Mouse (Mus musculus): Measurements from ENCODE around the gene Samd8.

Gene Samd8

DNA sequence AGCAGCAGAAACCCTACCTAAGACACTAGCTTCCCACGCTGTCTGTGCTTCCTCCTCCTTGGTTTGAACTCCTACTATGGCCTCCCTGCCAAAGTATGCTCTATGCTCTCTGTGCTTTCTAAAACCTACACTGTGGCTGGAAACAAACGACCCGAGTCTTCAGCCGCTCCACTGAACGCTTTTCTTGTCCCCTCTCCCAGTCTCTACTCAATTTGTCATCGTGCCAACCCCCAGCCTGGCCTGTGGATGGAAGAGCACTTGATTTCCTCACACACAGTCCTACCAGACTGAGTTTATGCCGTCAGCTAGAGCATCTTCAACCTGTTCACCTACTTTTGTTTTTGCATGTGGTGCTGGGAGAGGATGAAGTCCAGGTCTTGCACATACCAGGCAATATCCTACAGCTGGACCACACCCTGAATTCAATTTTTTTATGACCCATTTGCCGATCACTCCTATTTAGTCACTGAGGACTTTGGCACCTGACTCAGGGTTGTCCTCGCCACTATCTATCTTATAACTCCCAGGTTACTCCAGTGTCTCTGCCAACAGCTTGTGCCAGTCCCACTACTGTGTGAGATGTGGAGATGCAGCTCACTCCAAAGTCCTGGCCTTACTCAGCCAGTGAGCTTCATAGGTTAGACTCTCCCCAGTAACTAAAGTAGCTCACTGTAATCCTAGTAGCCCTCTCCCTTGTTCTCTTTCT is 75.6 kb downstream of the Samd8 start:
- no peak for DNase-seq (ENCODE audit: low read depth, low spot score)

DNA sequence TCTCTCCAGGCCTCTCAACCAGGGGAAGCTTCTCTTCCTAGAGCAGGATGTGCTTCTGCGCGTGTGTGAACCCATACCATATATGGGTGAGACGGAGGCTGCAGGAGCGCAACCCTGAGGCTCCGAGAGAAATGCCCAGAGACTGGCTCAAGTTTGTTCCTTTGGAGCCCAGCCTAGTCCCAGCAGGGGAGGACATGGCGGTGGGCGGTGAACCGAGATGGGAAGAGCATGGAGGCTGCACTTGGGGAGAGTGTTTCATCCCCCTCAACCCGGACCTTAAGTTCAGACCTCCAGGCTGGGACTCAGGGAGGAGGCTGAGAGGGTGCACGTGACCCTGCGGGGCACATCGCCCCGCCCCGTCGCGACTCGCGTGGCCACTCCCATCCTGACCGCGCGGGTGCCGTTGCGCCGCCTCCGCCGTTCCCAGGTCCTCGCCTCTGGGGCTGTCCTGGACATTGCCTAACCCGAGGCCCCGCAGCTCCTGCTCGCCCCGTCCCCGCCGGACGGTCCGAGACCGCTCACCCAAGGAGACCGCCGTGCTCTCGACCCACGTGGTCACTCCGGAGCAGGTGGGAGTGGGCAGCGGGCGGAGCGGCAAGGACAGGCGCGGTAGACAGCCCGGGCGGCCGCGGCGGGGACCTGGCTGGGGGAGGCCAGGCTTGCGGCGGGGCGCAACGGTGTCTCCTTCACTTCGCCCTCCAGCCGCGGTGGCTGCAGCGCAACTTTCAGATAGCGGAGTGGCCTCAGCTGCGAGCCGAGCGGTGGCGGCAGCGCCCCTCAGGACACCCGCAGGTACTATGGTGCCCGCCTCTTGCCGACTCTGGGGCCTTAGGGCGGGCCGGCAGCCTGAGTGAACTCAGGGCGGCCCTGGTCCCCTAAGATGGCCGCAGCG is 80.8 kb downstream of the Samd8 start:
- peak; percentile 94 for DNase-seq (ENCODE audit: low read depth, low spot score)

DNA sequence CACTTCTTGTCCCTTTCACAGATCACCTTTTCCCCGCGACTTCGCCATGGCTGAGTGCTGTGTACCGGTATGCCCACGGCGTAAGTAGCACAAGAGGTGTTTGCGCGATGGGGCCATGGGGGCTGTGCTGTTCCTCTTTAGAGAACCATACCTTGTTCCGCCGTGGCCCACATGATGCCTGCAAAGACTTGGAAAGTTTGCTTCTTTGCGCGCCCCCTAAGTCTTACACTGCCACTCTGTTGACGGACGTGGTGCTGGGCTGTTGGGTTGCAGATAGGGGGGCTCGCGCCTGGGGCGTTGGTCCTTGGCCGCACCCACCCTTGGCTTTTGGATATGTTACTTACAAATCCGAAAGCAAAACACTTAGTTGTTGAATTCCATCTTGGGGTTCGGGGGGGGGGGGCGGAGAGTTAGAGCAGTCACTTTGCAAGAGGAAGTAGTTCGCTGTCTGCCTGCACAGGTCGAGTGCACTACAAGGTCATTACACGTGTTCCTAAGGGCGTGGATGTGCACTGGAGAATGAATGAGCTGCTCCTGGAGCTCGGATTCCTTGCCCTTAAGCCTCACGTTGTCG is 81.6 kb downstream of the Samd8 start:
- DNase-seq (ENCODE audit: low read depth, low spot score) = no peak

- DNase-seq (ENCODE audit: low read depth, low spot score) = no peak
These were observed 88.1 kb downstream of the Samd8 start for GRCm38 (mm10) chr14:21838336-21839017.

GRCm38 (mm10) chr14:21841819-21842592 is 91.7 kb downstream of the Samd8 start:
- DNase-seq (ENCODE audit: low read depth, low spot score) = no peak

DNA sequence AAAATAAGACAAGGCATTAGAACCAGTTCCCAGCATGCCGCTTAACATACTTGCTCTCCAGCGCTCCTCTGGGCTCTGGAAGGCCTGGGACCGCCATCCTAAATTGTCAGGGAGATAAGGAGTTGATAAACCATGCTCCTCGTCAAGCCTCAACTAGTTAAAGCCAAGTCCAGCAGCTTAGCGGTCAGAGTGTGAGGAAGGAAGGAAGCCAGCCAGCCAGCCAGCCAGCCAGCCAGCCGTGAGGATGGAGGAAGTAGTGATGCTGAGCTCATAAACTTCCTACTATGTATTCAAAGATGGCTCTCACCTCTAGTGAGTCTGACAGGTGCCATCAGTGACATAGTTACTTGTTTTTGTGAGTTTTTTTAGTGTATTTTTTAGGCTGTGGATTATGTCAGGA is 92.9 kb downstream of the Samd8 start:
- DNase-seq (ENCODE audit: low read depth, low spot score) = no peak

DNA sequence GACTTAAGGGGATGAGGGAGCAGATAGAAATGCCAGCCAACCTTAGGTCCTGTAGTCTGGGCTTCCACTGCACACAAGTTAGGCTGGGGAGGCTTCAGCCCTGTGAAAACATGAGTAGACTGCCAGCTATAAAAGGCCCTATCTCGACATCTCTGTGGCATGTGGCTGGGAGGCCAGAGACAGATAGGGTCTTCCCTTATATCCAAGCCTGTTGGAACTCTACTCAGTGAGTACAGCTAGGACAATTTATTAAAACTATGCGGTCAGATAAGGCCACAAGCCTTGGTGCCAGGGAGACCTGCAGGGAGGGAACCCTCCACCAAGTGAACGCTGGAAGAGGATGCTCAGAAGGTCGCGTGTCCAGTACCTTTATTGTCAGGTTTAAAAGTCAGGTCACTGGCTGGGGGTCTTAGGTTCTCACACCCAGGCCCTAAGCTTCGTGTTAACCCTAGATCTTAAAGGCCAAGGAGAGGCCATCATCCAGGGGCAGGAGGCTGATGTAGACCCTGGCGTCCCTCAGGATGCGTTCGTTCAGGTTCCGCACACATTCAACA is 96.6 kb downstream of the Samd8 start:
- DNase-seq (ENCODE audit: low read depth, low spot score) = no peak

GRCm38 (mm10) chr14:21847381-21848165 is 97.2 kb downstream of the Samd8 start:
- no peak for DNase-seq (ENCODE audit: low read depth, low spot score)
